Mouse (Mus musculus) skeletal muscle tissue, adult 2 months (tissue): ENCODE measurements at regions not wholly inside any gene's neighbourhood (a gene's known extent, or its start where the extent isn't known, plus 50 kb on each side); places are given as distances from the start of the nearest gene placed in this dataset.

Experiments used
- DNase-seq: peaks from one replicate; pipeline ENCODE4 v3.0.0-alpha.2; 2012; ENCODE audit warnings: low read depth, low spot score

- DNase-seq = no peak
These were observed 355.5 kb upstream of the Prkcq start for GRCm38 (mm10) chr2:10816374-10816773.

GRCm38 (mm10) chr2:10825278-10826133 lies 346.4 kb upstream of the Prkcq start:
- DNase-seq = peak; percentile 40

- peak; percentile 4 for DNase-seq
These were observed 345.7 kb upstream of the Prkcq start for GRCm38 (mm10) chr2:10826134-10826767.

- DNase-seq = no peak
These were observed 331.9 kb upstream of the Prkcq start for GRCm38 (mm10) chr2:10839976-10840375.

- DNase-seq = no peak
These were observed 310.1 kb upstream of the Prkcq start for GRCm38 (mm10) chr2:10861654-10862292.

GRCm38 (mm10) chr2:10864451-10864850 lies 307.5 kb upstream of the Prkcq start:
- DNase-seq = no peak

- DNase-seq = no peak
These were observed 297.6 kb upstream of the Prkcq start for GRCm38 (mm10) chr2:10874303-10874702.

GRCm38 (mm10) chr2:10901926-10902325 lies 270.0 kb upstream of the Prkcq start:
- DNase-seq = no peak

GRCm38 (mm10) chr2:10919955-10920354 lies 252.0 kb upstream of the Prkcq start:
- no peak for DNase-seq

- no peak for DNase-seq
These were observed 251.0 kb upstream of the Prkcq start for GRCm38 (mm10) chr2:10920686-10921485.

- DNase-seq = no peak
These were observed 250.1 kb upstream of the Prkcq start for GRCm38 (mm10) chr2:10921486-10922450.

- no peak for DNase-seq
These were observed 247.9 kb upstream of the Prkcq start for GRCm38 (mm10) chr2:10923984-10924383.

- DNase-seq = no peak
These were observed 246.5 kb upstream of the Prkcq start for GRCm38 (mm10) chr2:10925361-10925760.

- peak; percentile 62 for DNase-seq
These were observed 234.5 kb upstream of the Prkcq start for GRCm38 (mm10) chr2:10937405-10937804.

GRCm38 (mm10) chr2:10965224-10965623 lies 206.7 kb upstream of the Prkcq start:
- DNase-seq = no peak

GRCm38 (mm10) chr2:10966891-10967290 lies 205.0 kb upstream of the Prkcq start:
- peak; percentile 10 for DNase-seq

- DNase-seq = no peak
These were observed 202.7 kb upstream of the Prkcq start for GRCm38 (mm10) chr2:10969111-10969689.

GRCm38 (mm10) chr2:10972051-10972450 lies 199.9 kb upstream of the Prkcq start:
- DNase-seq = no peak

GRCm38 (mm10) chr2:10978772-10979171 lies 193.1 kb upstream of the Prkcq start:
- no peak for DNase-seq

GRCm38 (mm10) chr2:10986101-10986500 lies 185.8 kb upstream of the Prkcq start:
- no peak for DNase-seq
